Mouse (Mus musculus): ENCODE data around the gene Man1b1. TPM values are rescaled to one million over a fixed set of nuclear protein-coding genes. Genes with fewer than 3 reads are reported as not detected.

Man1b1 gene
- total and polyA plus RNA-seq, 3 experiments: 8.2 to 22.5 (median 21.6) TPM

- H3K36me3 ChIP-seq (ENCODE audit: control insufficient read depth, insufficient read depth, low read length): no peaks in the 10 kb centered on the region
- H3K4me1 ChIP-seq (ENCODE audit: control insufficient read depth, insufficient read depth, low read length): no peaks in the 10 kb centered on the region
- WGBS: 64% methylated on average over 7 of the region's 7 CpGs
- no peak overlapping the region for H3K9ac ChIP-seq (ENCODE audit: low read depth, low read length)
- TF ChIP-seq EP300 (IDR thresholded peaks at IDR 0.05; ENCODE audit: insufficient read depth, low read depth, low read length) (no peak), CTCF (IDR thresholded peaks at IDR 0.05) (no peak), POLR2A (IDR thresholded peaks at IDR 0.05; ENCODE audit: insufficient read depth, low read depth, low read length) (no peak)
- no peaks in the 10 kb centered on the region for H3K79me2 ChIP-seq (replicated peaks; ENCODE audit: control insufficient read depth, insufficient read depth, low read length)
- no peak overlapping the region for H3K4me3 ChIP-seq
- H3K27ac ChIP-seq: no peak overlapping the region
- peaks cover 8% of the 10 kb centered on the region for H3K27me3 ChIP-seq (ENCODE audit: control insufficient read depth, insufficient read depth, low read length)
- DNase-seq: no peak
- intact Hi-C loops (cut with DNase I): no loop called here
Observed at GRCm38 (mm10) chr2:25303931-25304656, 28.0 kb upstream of the Man1b1 start.

GRCm38 (mm10) chr2:25304657-25305541 is 27.2 kb upstream of the Man1b1 start:
- Histone ChIP-seq H3K27ac (no peak overlapping the region), H3K4me3 (0 out of 2 replicates have a peak overlapping the region, but pooled peaks have one; percentile 23), H3K79me2 (replicated peaks; ENCODE audit: control insufficient read depth, insufficient read depth, low read length) (no peaks in the 10 kb centered on the region), H3K36me3 (ENCODE audit: control insufficient read depth, insufficient read depth, low read length) (no peaks in the 10 kb centered on the region), H3K27me3 (ENCODE audit: control insufficient read depth, insufficient read depth, low read length) (peaks cover 8% of the 10 kb centered on the region), H3K9ac (ENCODE audit: low read depth, low read length) (no peak overlapping the region), H3K4me1 (ENCODE audit: control insufficient read depth, insufficient read depth, low read length) (no peaks in the 10 kb centered on the region)
- no peak for DNase-seq
- TF ChIP-seq EP300 (IDR thresholded peaks at IDR 0.05; ENCODE audit: insufficient read depth, low read depth, low read length) (no peak), POLR2A (IDR thresholded peaks at IDR 0.05; ENCODE audit: insufficient read depth, low read depth, low read length) (no peak), CTCF (IDR thresholded peaks at IDR 0.05) (no peak)
- intact Hi-C loops (cut with DNase I): no loop called here
- WGBS: 2% methylated on average over 41 of the region's 45 CpGs

- intact Hi-C loops (cut with DNase I): no loop called here
- Histone ChIP-seq H3K79me2 (replicated peaks; ENCODE audit: control insufficient read depth, insufficient read depth, low read length) (no peaks in the 10 kb centered on the region), H3K9ac (ENCODE audit: low read depth, low read length) (no peak overlapping the region), H3K36me3 (ENCODE audit: control insufficient read depth, insufficient read depth, low read length) (no peaks in the 10 kb centered on the region), H3K4me1 (ENCODE audit: control insufficient read depth, insufficient read depth, low read length) (no peaks in the 10 kb centered on the region), H3K4me3 (no peak overlapping the region), H3K27me3 (ENCODE audit: control insufficient read depth, insufficient read depth, low read length) (peaks cover 8% of the 10 kb centered on the region), H3K27ac (no peak overlapping the region)
- 50% methylated on average over 14 of the region's 14 CpGs for WGBS
- no peak for DNase-seq
- no peak for TF ChIP-seq EP300 (IDR thresholded peaks at IDR 0.05; ENCODE audit: insufficient read depth, low read depth, low read length)
- TF ChIP-seq CTCF (IDR thresholded peaks at IDR 0.05): no peak
- no peak for TF ChIP-seq POLR2A (IDR thresholded peaks at IDR 0.05; ENCODE audit: insufficient read depth, low read depth, low read length)
Observed at GRCm38 (mm10) chr2:25305587-25306359, 26.4 kb upstream of the Man1b1 start.

- intact Hi-C loops (cut with DNase I): no loop called here
Observed at GRCm38 (mm10) chr2:25310180-25310579, 22.0 kb upstream of the Man1b1 start.

GRCm38 (mm10) chr2:25310969-25311368 is 21.2 kb upstream of the Man1b1 start:
- H3K9ac ChIP-seq (ENCODE audit: low read depth, low read length): 0 out of 2 replicates have a peak overlapping the region, but pooled peaks have one; percentile 17
- no peak for DNase-seq
- no peak overlapping the region for H3K27ac ChIP-seq
- intact Hi-C loops (cut with DNase I): no loop called here
- no peaks in the 10 kb centered on the region for H3K36me3 ChIP-seq (ENCODE audit: control insufficient read depth, insufficient read depth, low read length)
- 4% methylated on average over 21 of the region's 22 CpGs for WGBS
- TF ChIP-seq EP300 (IDR thresholded peaks at IDR 0.05; ENCODE audit: insufficient read depth, low read depth, low read length) (no peak), CTCF (IDR thresholded peaks at IDR 0.05) (no peak)
- H3K4me3 ChIP-seq: no peak overlapping the region
- no peaks in the 10 kb centered on the region for H3K79me2 ChIP-seq (replicated peaks; ENCODE audit: control insufficient read depth, insufficient read depth, low read length)
- peaks cover 8% of the 10 kb centered on the region for H3K27me3 ChIP-seq (ENCODE audit: control insufficient read depth, insufficient read depth, low read length)
- H3K4me1 ChIP-seq (ENCODE audit: control insufficient read depth, insufficient read depth, low read length): no peaks in the 10 kb centered on the region

More at GRCm38 (mm10) chr2:25310180-25310579, 22.0 kb upstream of the Man1b1 start:
- Histone ChIP-seq H3K4me3 (no peak overlapping the region), H3K36me3 (ENCODE audit: control insufficient read depth, insufficient read depth, low read length) (no peaks in the 10 kb centered on the region), H3K9ac (ENCODE audit: low read depth, low read length) (no peak overlapping the region), H3K4me1 (ENCODE audit: control insufficient read depth, insufficient read depth, low read length) (no peaks in the 10 kb centered on the region), H3K27me3 (ENCODE audit: control insufficient read depth, insufficient read depth, low read length) (peaks cover 10% of the 10 kb centered on the region), H3K79me2 (replicated peaks; ENCODE audit: control insufficient read depth, insufficient read depth, low read length) (no peaks in the 10 kb centered on the region), H3K27ac (no peak overlapping the region)
- no peak for TF ChIP-seq EP300 (IDR thresholded peaks at IDR 0.05; ENCODE audit: insufficient read depth, low read depth, low read length)
- TF ChIP-seq CTCF (IDR thresholded peaks at IDR 0.05): no peak
- TF ChIP-seq POLR2A (IDR thresholded peaks at IDR 0.05; ENCODE audit: insufficient read depth, low read depth, low read length): no peak
- WGBS: 54% methylated on average over 10 of the region's 10 CpGs
- DNase-seq: no peak
